Mouse (Mus musculus) C2C12 (cell line): ENCODE data around the gene Pdilt.

Experiments
- CEBPB ChIP-seq: IDR thresholded peaks from one replicate; pipeline ENCODE4 v1.6.1; 2011; ENCODE audit warnings: low read depth, mild to moderate bottlenecking, control low read depth, moderate library complexity
- CTCF ChIP-seq: IDR thresholded peaks from one replicate; pipeline ENCODE4 v1.5.1; 2011; ENCODE audit not compliant: control insufficient read depth, insufficient read depth, insufficient read length
- MYOD1 ChIP-seq: IDR thresholded peaks from one replicate; pipeline ENCODE4 v1.6.1; 2011; ENCODE audit warnings: low read depth; ENCODE audit not compliant: control insufficient read depth, insufficient read length

DNA sequence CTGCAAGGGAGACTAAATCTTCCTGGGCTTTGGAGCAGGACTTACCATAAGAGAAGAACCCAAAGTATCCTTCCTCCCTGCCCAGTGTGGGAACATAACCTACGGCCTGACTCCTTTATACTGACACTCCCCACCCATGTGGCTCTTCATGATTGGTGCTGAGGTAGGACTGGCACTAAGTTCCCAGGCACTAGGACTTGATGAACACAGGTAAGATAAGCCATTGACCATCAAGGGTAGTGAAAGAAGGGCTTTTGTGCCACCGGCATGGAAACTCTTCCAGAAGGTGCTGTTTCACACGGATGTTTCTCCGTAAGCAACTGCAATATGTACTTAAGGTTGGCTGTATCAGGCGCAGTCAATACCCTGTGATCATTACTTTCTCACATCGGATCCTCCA is 64.1 kb downstream of the Pdilt start, which contains the start of gene Gp2:
- TF ChIP-seq MYOD1 (no peak), CTCF (no peak), CEBPB (no peak)
